Mouse (Mus musculus): ENCODE measurements at regions not wholly inside any gene's neighbourhood (a gene's known extent, or its start where the extent isn't known, plus 50 kb on each side); places are given as distances from the start of the nearest gene placed in this dataset.

DNA sequence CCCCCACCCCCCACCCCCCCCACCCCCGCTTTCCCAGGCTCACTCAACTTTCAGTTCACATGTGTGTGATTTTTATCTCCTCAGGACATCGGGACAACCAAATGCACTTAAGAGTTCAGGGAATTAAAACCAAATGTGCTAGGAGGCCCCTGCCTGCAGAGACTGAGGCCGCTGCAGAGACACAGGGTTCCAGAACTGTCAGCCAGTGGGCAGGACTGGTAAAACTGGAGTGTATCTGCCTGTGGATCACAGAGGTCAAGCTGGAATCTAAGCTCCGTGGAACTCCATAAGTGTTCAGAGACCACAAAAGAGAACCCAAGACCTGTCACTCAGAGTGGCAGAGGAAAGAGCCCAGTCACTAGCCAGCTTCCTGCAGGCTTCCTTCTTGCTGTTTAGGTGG lies 138.3 kb downstream of the Bmp7 start:
- TF ChIP-seq GATA1 (IDR thresholded peaks at IDR 0.05; ENCODE audit: low read length) (no peak), TAL1 (IDR thresholded peaks at IDR 0.05; ENCODE audit: low read length) (no peak)
